Mouse (Mus musculus) brain, embryonic 14.5 days (tissue): ENCODE measurements around the gene Lsamp. TPM values are rescaled to one million over a fixed set of nuclear protein-coding genes. Genes with fewer than 3 reads are reported as not detected.

Experiments used
- DNase-seq: peaks from one replicate; pipeline ENCODE4 v3.0.0-alpha.2; 2011; ENCODE audit warnings: low read depth
- CTCF ChIP-seq: fragments of 200-500 bp; IDR thresholded peaks from 2 replicates; pipeline ENCODE4 v1.5.1; 2012; ENCODE audit warnings: inconsistent platforms, mild to moderate bottlenecking, moderate library complexity, borderline replicate concordance; ENCODE audit not compliant: insufficient read depth, insufficient read length; ENCODE audit errors: extremely low read depth
- POLR2A ChIP-seq: fragments of 200-500 bp; IDR thresholded peaks from 2 replicates; pipeline ENCODE4 v1.6.1; 2012; ENCODE audit warnings: mild to moderate bottlenecking, inconsistent platforms, borderline replicate concordance; ENCODE audit not compliant: poor library complexity, insufficient read depth, insufficient read length, severe bottlenecking; ENCODE audit errors: extremely low read depth
- polyA plus RNA-seq: library from polyadenylated mRNA; depleted of rRNA; stranded (reverse); fragments of >200 nt; gene quantifications from 2 replicates; pipeline ENCODE4 v1.2.3, GENCODE M21; 2012

Gene Lsamp
- polyA plus RNA-seq, 1 experiment: 45.1 TPM

DNA sequence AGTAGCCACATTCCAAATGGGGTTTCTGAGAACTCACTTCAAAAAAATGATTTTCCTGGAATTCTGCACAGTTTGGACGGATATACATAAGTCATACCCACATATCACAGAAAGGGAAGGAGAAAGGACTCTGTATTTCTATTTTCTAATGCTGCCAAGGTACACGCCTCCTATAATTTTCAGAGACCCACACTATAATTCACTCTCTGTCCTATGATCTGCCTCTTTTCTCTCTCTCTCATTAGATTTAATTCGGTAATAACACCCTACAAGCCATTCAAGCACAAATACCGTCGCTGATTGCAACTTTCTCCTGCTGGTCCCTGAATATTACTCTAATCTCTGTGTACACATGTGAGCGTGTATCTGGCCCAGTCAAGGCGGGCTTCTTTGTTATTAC, 311.1 kb downstream of the Lsamp start:
- DNase-seq: peak; percentile 44
- no peak for TF ChIP-seq POLR2A
- no peak for TF ChIP-seq CTCF

DNA sequence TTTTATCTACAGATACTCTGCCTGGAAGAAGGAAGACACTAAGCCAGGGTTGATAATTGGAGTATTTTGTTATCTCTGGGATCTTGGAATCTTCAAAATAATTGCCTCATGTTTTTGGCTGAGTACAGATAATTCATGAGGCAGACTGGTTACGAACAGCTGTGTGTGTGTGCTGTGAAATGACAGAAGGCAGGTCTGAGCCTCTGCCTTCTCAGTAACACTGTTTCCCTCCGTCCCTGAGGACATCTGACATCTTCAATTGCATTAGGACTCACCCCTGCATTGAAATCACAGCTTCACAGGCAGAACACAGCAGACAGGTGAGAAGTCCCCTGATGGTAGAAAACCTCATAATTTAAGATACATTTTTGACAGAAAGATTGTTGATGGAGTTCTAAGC, 323.5 kb downstream of the Lsamp start:
- peak; percentile 66 for DNase-seq

DNA sequence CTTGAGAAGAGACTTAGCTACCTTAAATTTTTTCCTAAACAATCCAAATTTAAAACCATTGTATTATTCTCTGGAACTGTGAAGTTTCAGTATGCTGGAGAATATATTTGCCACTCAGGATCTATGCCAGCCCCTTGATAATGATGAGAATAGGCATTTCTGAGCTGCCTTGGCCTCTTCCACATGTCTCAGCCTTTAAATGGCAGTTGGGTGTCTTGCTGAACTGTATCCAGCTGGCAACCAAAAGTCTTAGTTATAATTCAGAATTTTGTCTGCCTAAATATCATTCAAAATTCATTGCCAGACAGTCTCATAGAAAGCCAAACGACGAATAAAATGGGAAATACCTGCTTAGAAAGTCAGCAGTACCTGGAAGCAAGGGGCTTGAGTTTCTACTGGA, 332.0 kb downstream of the Lsamp start:
- peak; percentile 65 for DNase-seq
- TF ChIP-seq POLR2A: no peak
- no peak for TF ChIP-seq CTCF

More for the DNA sequence above, 323.5 kb downstream of the Lsamp start:
- no peak for TF ChIP-seq POLR2A
- no peak for TF ChIP-seq CTCF

DNA sequence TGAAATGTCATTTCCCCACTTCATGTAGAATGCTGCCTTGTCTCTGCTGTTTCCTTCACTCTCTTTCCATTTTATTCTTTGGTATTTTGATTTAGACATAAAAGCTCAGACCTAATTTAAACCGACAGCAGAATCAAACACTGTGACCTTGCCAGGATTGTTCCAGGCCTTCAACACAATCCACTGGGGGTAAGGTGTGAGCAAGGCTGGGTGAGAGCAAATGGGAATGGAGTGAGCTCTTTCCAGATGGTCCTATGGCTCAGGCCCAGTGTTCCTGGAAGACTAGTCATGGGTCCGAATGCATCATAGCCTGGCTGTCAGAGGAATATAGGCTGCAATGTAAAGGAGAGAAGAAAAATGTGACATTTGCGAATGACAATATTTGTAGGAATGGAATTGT, 340.6 kb downstream of the Lsamp start:
- TF ChIP-seq POLR2A (no peak), CTCF (no peak)
- DNase-seq: no peak

DNA sequence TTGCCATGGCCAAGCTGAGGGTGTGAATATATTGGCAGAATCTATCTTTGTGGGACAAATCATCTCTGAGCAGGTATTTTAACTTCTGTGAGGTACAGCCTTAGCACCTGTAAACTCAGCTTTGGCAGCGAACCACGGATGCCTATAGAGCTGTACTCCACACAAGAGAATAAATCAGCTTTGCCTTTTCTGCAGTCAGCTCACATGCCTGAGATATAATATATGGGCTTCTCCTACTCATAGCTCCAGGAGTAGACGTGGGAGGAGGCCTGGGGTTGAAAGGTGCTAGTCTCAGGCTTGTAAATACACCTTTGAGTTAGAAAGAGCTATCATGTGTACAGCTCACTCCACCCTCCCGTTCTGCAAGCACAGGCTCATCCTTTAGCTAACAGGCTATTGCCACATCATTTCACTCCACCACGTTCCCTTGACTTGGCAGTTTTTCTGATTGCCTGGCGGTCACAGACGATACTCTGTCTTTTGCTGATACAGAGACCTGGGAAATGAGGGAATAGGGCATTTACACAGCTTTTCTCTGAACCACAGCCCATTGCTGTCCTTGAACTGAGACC, 344.2 kb downstream of the Lsamp start:
- TF ChIP-seq POLR2A (no peak), CTCF (no peak)
- no peak for DNase-seq

- DNase-seq: peak; percentile 65
- TF ChIP-seq CTCF: no peak
- TF ChIP-seq POLR2A: no peak
Observed at GRCm38 (mm10) chr16:40369677-40370076, 385.5 kb downstream of the Lsamp start.

DNA sequence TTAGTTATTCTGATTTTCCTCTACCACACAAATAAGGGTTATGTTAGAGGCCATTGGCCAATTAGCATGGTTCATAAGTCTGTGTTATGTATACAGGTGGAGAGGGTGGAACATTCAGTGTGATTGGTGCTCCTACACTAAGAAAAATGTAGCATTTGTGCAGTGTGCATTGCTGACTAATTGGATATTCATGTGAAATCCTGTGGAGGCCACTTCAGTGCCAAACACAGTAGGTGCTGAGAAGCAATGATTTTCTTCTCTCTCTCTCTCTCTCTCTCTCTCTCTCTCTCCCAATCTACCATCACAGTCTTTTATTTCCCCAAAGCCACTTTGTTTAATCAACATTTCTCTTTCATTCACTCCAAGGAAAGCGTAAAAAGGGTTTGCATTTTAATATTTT, 387.1 kb downstream of the Lsamp start:
- DNase-seq: no peak
- no peak for TF ChIP-seq POLR2A
- TF ChIP-seq CTCF: no peak

DNA sequence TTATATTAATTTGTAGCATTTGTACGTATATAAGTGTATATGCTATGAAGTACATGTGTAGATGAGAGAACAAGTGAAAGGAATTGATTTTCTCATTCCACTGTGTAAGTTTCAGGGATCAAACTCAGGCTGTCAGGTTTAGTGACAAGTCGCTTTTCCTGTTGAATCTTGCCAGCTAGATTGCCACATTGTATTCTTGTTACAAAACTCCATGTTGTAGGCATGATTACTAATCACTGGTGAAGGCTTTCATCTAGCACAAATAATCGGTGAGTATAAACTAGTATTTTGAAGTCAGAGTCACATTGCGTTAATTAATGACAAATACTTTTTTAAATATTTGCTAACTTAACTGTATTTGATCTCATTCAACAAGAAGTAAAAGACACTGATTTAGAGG, 391.2 kb downstream of the Lsamp start:
- no peak for DNase-seq
- TF ChIP-seq POLR2A (no peak), CTCF (no peak)

DNA sequence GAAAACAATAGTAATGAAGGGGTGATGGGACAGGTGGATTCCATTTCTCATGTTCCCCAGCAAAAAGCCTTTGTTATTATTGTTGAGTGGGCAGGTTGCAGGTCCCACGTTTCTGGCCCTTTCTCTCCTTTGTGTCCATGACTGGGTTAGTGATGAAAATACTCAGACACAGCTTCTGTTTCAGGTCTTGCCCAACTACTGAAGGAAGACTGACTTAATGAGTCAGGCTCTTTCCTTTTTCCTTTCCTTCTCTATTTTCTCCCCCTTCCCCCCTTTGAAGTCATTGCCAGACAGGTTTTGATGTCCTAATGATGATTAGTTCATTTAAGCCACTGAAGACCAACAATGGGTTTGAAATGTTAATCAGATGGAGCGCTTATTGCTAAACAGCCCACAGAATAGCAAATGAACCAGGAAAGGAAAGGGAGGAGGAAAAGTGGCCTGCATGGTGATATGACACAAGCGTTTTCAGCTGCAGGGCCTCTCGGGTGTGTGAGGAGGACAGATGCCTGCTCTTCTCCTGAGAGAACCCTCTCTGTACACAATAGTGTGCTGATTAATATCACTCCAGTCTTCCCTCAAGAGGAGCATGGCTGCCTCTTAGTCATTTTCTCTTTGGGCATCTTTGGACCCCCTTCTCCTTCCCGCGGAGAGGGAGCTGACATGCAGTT, 393.1 kb downstream of the Lsamp start:
- TF ChIP-seq POLR2A (no peak), CTCF (no peak)
- peak; percentile 81 for DNase-seq

DNA sequence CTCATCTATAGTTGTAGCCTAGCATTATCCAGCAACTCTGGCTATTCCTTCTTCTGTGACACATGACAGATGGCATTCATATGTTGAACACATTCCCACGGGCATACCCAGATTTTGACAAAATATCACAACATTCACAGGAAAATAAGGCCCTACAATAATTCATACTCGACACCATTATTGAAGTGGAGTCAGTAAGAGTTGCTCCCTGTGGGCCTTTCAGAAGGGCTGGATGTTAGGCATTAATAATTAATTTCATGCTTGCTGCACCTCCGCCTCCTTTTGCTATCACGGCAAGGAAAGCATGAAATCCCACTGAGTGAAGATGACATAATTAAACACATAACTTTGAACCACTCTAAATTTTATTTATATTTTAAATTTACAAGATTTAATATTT, 407.9 kb downstream of the Lsamp start:
- no peak for TF ChIP-seq POLR2A
- TF ChIP-seq CTCF: no peak
- DNase-seq: peak; percentile 59

GRCm38 (mm10) chr16:40399531-40399930, 415.4 kb downstream of the Lsamp start:
- TF ChIP-seq CTCF (no peak), POLR2A (no peak)
- DNase-seq: no peak

GRCm38 (mm10) chr16:40434280-40434679, 450.1 kb downstream of the Lsamp start:
- peak; percentile 8 for DNase-seq
- TF ChIP-seq CTCF (no peak), POLR2A (no peak)

DNA sequence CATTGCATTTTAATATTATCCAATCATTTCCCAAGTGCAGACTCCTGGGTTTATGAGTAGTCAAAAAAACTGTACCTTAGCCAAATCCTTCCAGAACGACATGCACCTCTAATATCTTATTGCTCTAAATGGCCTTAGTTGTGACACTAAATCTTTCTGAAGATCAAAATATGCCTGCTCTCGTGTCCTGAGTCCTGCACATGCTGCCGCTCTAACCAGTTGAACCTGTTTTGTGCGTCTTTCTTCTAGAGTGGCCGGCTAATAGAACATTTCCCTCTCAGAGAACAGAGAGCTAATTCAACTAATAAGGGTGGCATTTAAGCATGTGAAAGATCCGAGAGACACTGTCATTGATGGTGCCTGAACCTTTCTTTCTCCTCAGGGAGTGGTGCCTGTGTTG, 452.3 kb downstream of the Lsamp start:
- no peak for DNase-seq
- TF ChIP-seq CTCF: no peak
- no peak for TF ChIP-seq POLR2A
